Mouse (Mus musculus): Measurements from ENCODE around the gene Pnma1.

The Pnma1 gene

GRCm38 (mm10) chr12:84147954-84148621, at the start of gene Pnma1:
Gene Pnma1 (minus strand): TSS chr12:84148489.
- in situ Hi-C loops (cut with MboI, MseI) = no loop called here

GRCm38 (mm10) chr12:84195195-84195594, 46.9 kb upstream of the Pnma1 start:
- in situ Hi-C loops (cut with MboI, MseI) = no loop called here

- in situ Hi-C loops (cut with MboI, MseI) = no loop called here
Measured at GRCm38 (mm10) chr12:84194400-84195109, 46.3 kb upstream of the Pnma1 start.

- in situ Hi-C loops (cut with MboI, MseI) = no loop called here
Measured at GRCm38 (mm10) chr12:84193642-84194399, 45.5 kb upstream of the Pnma1 start.

- in situ Hi-C loops (cut with MboI, MseI) = no loop called here
Measured at GRCm38 (mm10) chr12:84192741-84193641, 44.7 kb upstream of the Pnma1 start.

- in situ Hi-C loops (cut with MboI, MseI) = no loop called here
Measured at GRCm38 (mm10) chr12:84192280-84192679, 44.0 kb upstream of the Pnma1 start.

- in situ Hi-C loops (cut with MboI, MseI) = no loop called here
Measured at GRCm38 (mm10) chr12:84191770-84192169, 43.5 kb upstream of the Pnma1 start.

- in situ Hi-C loops (cut with MboI, MseI) = no loop called here
Measured at GRCm38 (mm10) chr12:84191190-84191589, 42.9 kb upstream of the Pnma1 start.

GRCm38 (mm10) chr12:84190151-84190820, 42.0 kb upstream of the Pnma1 start:
- in situ Hi-C loops (cut with MboI, MseI) = no loop called here

- in situ Hi-C loops (cut with MboI, MseI) = loop anchor here (5.0 kb wide), 1 partner anchor 1508 kb away; no protein-coding TSS in a partner anchor
Measured at GRCm38 (mm10) chr12:84188881-84189444, 40.7 kb upstream of the Pnma1 start.

GRCm38 (mm10) chr12:84187752-84188601, 39.7 kb upstream of the Pnma1 start:
- in situ Hi-C loops (cut with MboI, MseI) = loop anchor here (5.0 kb wide), 1 partner anchor 1509 kb away; no protein-coding TSS in a partner anchor

GRCm38 (mm10) chr12:84186950-84187349, 38.7 kb upstream of the Pnma1 start:
- in situ Hi-C loops (cut with MboI, MseI) = loop anchor here (5.0 kb wide), 1 partner anchor 1510 kb away; no protein-coding TSS in a partner anchor

- in situ Hi-C loops (cut with MboI, MseI) = loop anchor here (5.0 kb wide), 1 partner anchor 1511 kb away; no protein-coding TSS in a partner anchor
Measured at GRCm38 (mm10) chr12:84186536-84186935, 38.2 kb upstream of the Pnma1 start.

GRCm38 (mm10) chr12:84185547-84185946, 37.3 kb upstream of the Pnma1 start:
- in situ Hi-C loops (cut with MboI, MseI) = loop anchor here (5.0 kb wide), 1 partner anchor 1512 kb away; no protein-coding TSS in a partner anchor

- in situ Hi-C loops (cut with MboI, MseI) = loop anchor here (5.0 kb wide), 1 partner anchor 1512 kb away; no protein-coding TSS in a partner anchor
Measured at GRCm38 (mm10) chr12:84184979-84185378, 36.7 kb upstream of the Pnma1 start.

- in situ Hi-C loops (cut with MboI, MseI) = no loop called here
Measured at GRCm38 (mm10) chr12:84181999-84182398, 33.7 kb upstream of the Pnma1 start.

- in situ Hi-C loops (cut with MboI, MseI) = no loop called here
Measured at GRCm38 (mm10) chr12:84180701-84181435, 32.6 kb upstream of the Pnma1 start.

- in situ Hi-C loops (cut with MboI, MseI) = no loop called here
Measured at GRCm38 (mm10) chr12:84180090-84180489, 31.8 kb upstream of the Pnma1 start.
